Mouse (Mus musculus): ENCODE results near the gene Iscu. TPM values are rescaled to one million over a fixed set of nuclear protein-coding genes. Genes with fewer than 3 reads are reported as not detected.

Gene Iscu
- polyA plus RNA-seq, 2 experiments = 64.9 to 103 TPM

GRCm38 (mm10) chr5:113799691-113800090 is 27.1 kb downstream of the Iscu start:
- H3K4me3 ChIP-seq (ENCODE audit: insufficient read depth in 1 of 2, low read depth in 2 of 2, low read length in 2 of 2) = peak overlapping the region in 1 of 2 experiments; percentile 34; a peak in 2 of 4 replicates
- peaks cover 0 to 6% of the 10 kb centered on the region in 2 experiments; a peak in 1 of 4 replicates for H3K4me1 ChIP-seq (replicated peaks; ENCODE audit: control insufficient read depth in 2 of 2, insufficient read depth in 2 of 2, low read length in 1 of 2)
- H3K36me3 ChIP-seq (replicated peaks; ENCODE audit: control insufficient read depth, insufficient read depth, low read depth) = no peaks in the 10 kb centered on the region
- no peaks in the 10 kb centered on the region for H3K9me3 ChIP-seq (ENCODE audit: control insufficient read depth, low read length)
- TF ChIP-seq EP300 (IDR thresholded peaks at IDR 0.05; ENCODE audit: low read depth) (no peak), CTCF (IDR thresholded peaks at IDR 0.05; ENCODE audit: low read depth) (no peak)
- 52% methylated on average over 5 of the region's 5 CpGs for WGBS (ENCODE audit: insufficient replicate concordance)
- ATAC-seq (ENCODE audit: insufficient read depth) (no peak), DNase-seq (ENCODE audit: low read depth in 3 of 3, low spot score in 3 of 3) (no peak)
- no peaks in the 10 kb centered on the region for H3K27me3 ChIP-seq (ENCODE audit: control insufficient read depth, insufficient read depth, low read length)
- peak overlapping the region; percentile 22; the same call in 1 of the 2 replicates for H3K4me2 ChIP-seq (ENCODE audit: low read depth)
- no peak overlapping the region for H3K9ac ChIP-seq (replicated peaks)
- H3K27ac ChIP-seq = no peak overlapping the region

- no peak within 1 kb of the TSS for H3K9ac ChIP-seq (replicated peaks)
- no peaks in the 10 kb centered on the region for H3K36me3 ChIP-seq (replicated peaks; ENCODE audit: control insufficient read depth, insufficient read depth, low read depth)
- DNase-seq (ENCODE audit: low read depth in 3 of 3, low spot score in 3 of 3) (no peak), ATAC-seq (ENCODE audit: insufficient read depth) (peak; percentile 63)
- H3K27ac ChIP-seq = no peak within 1 kb of the TSS
- H3K9me3 ChIP-seq (ENCODE audit: control insufficient read depth, low read length) = no peaks in the 10 kb centered on the region
- H3K27me3 ChIP-seq (ENCODE audit: control insufficient read depth, insufficient read depth, low read length) = no peaks in the 10 kb centered on the region
- WGBS (ENCODE audit: insufficient replicate concordance) = 3% methylated on average over 11 of the region's 11 CpGs
- peak within 1 kb of the TSS; percentile 22; the same call in 1 of the 2 replicates for H3K4me2 ChIP-seq (ENCODE audit: low read depth)
- TF ChIP-seq EP300 (IDR thresholded peaks at IDR 0.05; ENCODE audit: low read depth) (no peak), CTCF (IDR thresholded peaks at IDR 0.05; ENCODE audit: low read depth) (no peak)
- peaks cover 0 to 6% of the 10 kb centered on the region in 2 experiments; a peak in 1 of 4 replicates for H3K4me1 ChIP-seq (replicated peaks; ENCODE audit: control insufficient read depth in 2 of 2, insufficient read depth in 2 of 2, low read length in 1 of 2)
- peak within 1 kb of the TSS in 1 of 2 experiments; percentile 34; a peak in 2 of 4 replicates for H3K4me3 ChIP-seq (ENCODE audit: insufficient read depth in 1 of 2, low read depth in 2 of 2, low read length in 2 of 2)
Measured at GRCm38 (mm10) chr5:113800280-113800679, 27.7 kb downstream of the Iscu start, which contains the start of gene Tmem119. Tmem119 (minus strand) TSS chr5:113800516.

- 0 out of 4 replicates have a peak, but pooled peaks cover 0 to 2% of the 10 kb centered on the region in 2 experiments for H3K4me1 ChIP-seq (replicated peaks; ENCODE audit: control insufficient read depth in 2 of 2, insufficient read depth in 2 of 2, low read length in 1 of 2)
- DNase-seq (ENCODE audit: low read depth in 3 of 3, low spot score in 3 of 3) = no peak
- 37% methylated on average over 7 of the region's 7 CpGs for WGBS (ENCODE audit: insufficient replicate concordance)
- ATAC-seq (ENCODE audit: insufficient read depth) = no peak
- H3K36me3 ChIP-seq (replicated peaks; ENCODE audit: control insufficient read depth, insufficient read depth, low read depth) = no peaks in the 10 kb centered on the region
- no peak overlapping the region for H3K4me3 ChIP-seq (ENCODE audit: insufficient read depth in 1 of 2, low read depth in 2 of 2, low read length in 2 of 2)
- no peak overlapping the region for H3K27ac ChIP-seq
- TF ChIP-seq EP300 (IDR thresholded peaks at IDR 0.05; ENCODE audit: low read depth) (no peak), CTCF (IDR thresholded peaks at IDR 0.05; ENCODE audit: low read depth) (0 out of 2 replicates have a peak, but pooled peaks have one; percentile 12)
- H3K9me3 ChIP-seq (ENCODE audit: control insufficient read depth, low read length) = no peaks in the 10 kb centered on the region
- no peak overlapping the region for H3K9ac ChIP-seq (replicated peaks)
- no peaks in the 10 kb centered on the region for H3K27me3 ChIP-seq (ENCODE audit: control insufficient read depth, insufficient read depth, low read length)
- no peak overlapping the region for H3K4me2 ChIP-seq (ENCODE audit: low read depth)
Measured at GRCm38 (mm10) chr5:113804395-113804966, 31.9 kb downstream of the Iscu start.

DNA sequence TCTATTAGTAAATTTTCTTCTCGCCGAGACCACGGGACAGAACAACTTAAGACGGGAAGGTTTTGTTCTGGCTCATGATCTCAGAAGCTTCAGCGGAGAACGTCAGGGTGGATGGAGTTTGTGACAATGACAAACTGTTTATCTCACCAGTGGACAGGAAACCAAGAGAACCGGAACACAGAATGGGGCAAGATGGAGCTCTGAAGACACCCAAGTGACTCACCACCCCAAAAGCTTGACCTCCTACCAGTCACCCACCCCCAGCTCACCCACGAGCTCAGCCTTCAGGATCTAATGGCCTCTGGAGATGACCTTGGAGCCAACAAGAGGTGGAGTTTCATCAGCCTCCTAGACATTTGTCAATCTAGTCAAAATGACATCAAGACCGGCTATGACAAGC is 32.8 kb downstream of the Iscu start:
- H3K27ac ChIP-seq = no peak overlapping the region
- WGBS (ENCODE audit: insufficient replicate concordance) = 63% methylated on average over 9 of the region's 9 CpGs
- DNase-seq (ENCODE audit: low read depth in 3 of 3, low spot score in 3 of 3) = no peak
- H3K27me3 ChIP-seq (ENCODE audit: control insufficient read depth, insufficient read depth, low read length) = no peaks in the 10 kb centered on the region
- H3K9me3 ChIP-seq (ENCODE audit: control insufficient read depth, low read length) = no peaks in the 10 kb centered on the region
- H3K9ac ChIP-seq (replicated peaks) = no peak overlapping the region
- ATAC-seq (ENCODE audit: insufficient read depth) = no peak
- no peaks in the 10 kb centered on the region for H3K4me1 ChIP-seq (replicated peaks; ENCODE audit: control insufficient read depth in 2 of 2, insufficient read depth in 2 of 2, low read length in 1 of 2)
- no peak overlapping the region for H3K4me2 ChIP-seq (ENCODE audit: low read depth)
- TF ChIP-seq CTCF (IDR thresholded peaks at IDR 0.05; ENCODE audit: low read depth) (no peak), EP300 (IDR thresholded peaks at IDR 0.05; ENCODE audit: low read depth) (no peak)
- no peaks in the 10 kb centered on the region for H3K36me3 ChIP-seq (replicated peaks; ENCODE audit: control insufficient read depth, insufficient read depth, low read depth)
- H3K4me3 ChIP-seq (ENCODE audit: insufficient read depth in 1 of 2, low read depth in 2 of 2, low read length in 2 of 2) = no peak overlapping the region

DNA sequence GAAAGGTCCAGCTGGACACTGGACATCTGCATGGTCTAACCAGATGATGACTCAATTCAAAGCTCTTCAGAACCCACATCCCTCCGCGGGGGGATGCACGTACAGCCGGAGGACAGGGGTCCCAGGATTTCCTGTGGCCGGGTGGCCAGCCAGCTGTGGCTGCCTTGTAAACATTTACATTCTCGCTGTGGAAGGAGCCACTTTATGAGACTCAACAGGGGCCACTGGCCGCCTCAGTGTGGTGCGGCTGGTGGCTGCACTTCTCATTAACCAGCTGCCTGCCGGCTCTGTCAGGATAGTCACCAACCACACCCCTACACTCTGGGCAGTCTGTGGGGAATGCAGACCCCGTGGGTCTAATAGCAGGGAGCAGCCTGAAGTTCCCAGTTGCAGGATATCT is 33.9 kb downstream of the Iscu start:
- no peaks in the 10 kb centered on the region for H3K27me3 ChIP-seq (ENCODE audit: control insufficient read depth, insufficient read depth, low read length)
- no peak for TF ChIP-seq CTCF (IDR thresholded peaks at IDR 0.05; ENCODE audit: low read depth)
- TF ChIP-seq EP300 (IDR thresholded peaks at IDR 0.05; ENCODE audit: low read depth) = no peak
- ATAC-seq (ENCODE audit: insufficient read depth) = no peak
- DNase-seq (ENCODE audit: low read depth in 3 of 3, low spot score in 3 of 3) = no peak
- H3K4me1 ChIP-seq (replicated peaks; ENCODE audit: control insufficient read depth in 2 of 2, insufficient read depth in 2 of 2, low read length in 1 of 2) = no peaks in the 10 kb centered on the region
- no peak overlapping the region for H3K4me2 ChIP-seq (ENCODE audit: low read depth)
- WGBS (ENCODE audit: insufficient replicate concordance) = 8% methylated on average over 10 of the region's 10 CpGs
- no peaks in the 10 kb centered on the region for H3K9me3 ChIP-seq (ENCODE audit: control insufficient read depth, low read length)
- no peak overlapping the region for H3K27ac ChIP-seq
- no peak overlapping the region for H3K4me3 ChIP-seq (ENCODE audit: insufficient read depth in 1 of 2, low read depth in 2 of 2, low read length in 2 of 2)
- H3K36me3 ChIP-seq (replicated peaks; ENCODE audit: control insufficient read depth, insufficient read depth, low read depth) = no peaks in the 10 kb centered on the region
- H3K9ac ChIP-seq (replicated peaks) = no peak overlapping the region

All from liver, embryonic 14.5 days (tissue).